Mouse (Mus musculus): ENCODE measurements around the gene Vax2. TPM values are rescaled to one million over a fixed set of nuclear protein-coding genes. Genes with fewer than 3 reads are reported as not detected.
A peak's percentile ranks its signal among the peaks of the same experiment; 100 is the strongest.

Gene Vax2
- polyA plus RNA-seq, 1 experiment = 0.84 TPM

- H3K4me1 ChIP-seq (ENCODE audit: control insufficient read depth, insufficient read depth, low read length) = no peaks in the 10 kb centered on the region
- no peak overlapping the region for H3K4me3 ChIP-seq (ENCODE audit: insufficient read depth, low read length)
- no peak for TF ChIP-seq CTCF (IDR thresholded peaks at IDR 0.05; ENCODE audit: borderline replicate concordance, insufficient read depth, low read length)
- no peak for TF ChIP-seq POLR2A (IDR thresholded peaks at IDR 0.05; ENCODE audit: low read depth, low read length)
- no peak overlapping the region for H3K27ac ChIP-seq (ENCODE audit: insufficient read depth, low read length)
Observed at GRCm38 (mm10) chr6:83727178-83727577, 16.1 kb downstream of the Vax2 start.

- Histone ChIP-seq H3K4me3 (ENCODE audit: insufficient read depth, low read length) (no peak overlapping the region), H3K4me1 (ENCODE audit: control insufficient read depth, insufficient read depth, low read length) (no peaks in the 10 kb centered on the region), H3K27ac (ENCODE audit: insufficient read depth, low read length) (no peak overlapping the region)
- TF ChIP-seq CTCF (IDR thresholded peaks at IDR 0.05; ENCODE audit: borderline replicate concordance, insufficient read depth, low read length) = no peak
- no peak for TF ChIP-seq POLR2A (IDR thresholded peaks at IDR 0.05; ENCODE audit: low read depth, low read length)
Observed at GRCm38 (mm10) chr6:83728488-83728887, 17.4 kb downstream of the Vax2 start.

- Histone ChIP-seq H3K27ac (ENCODE audit: insufficient read depth, low read length) (no peak overlapping the region), H3K4me1 (ENCODE audit: control insufficient read depth, insufficient read depth, low read length) (no peaks in the 10 kb centered on the region), H3K4me3 (ENCODE audit: insufficient read depth, low read length) (no peak overlapping the region)
- TF ChIP-seq POLR2A (IDR thresholded peaks at IDR 0.05; ENCODE audit: low read depth, low read length) = no peak
Observed at GRCm38 (mm10) chr6:83729350-83729970, 18.4 kb downstream of the Vax2 start.

- peak; percentile 71 for TF ChIP-seq CTCF (IDR thresholded peaks at IDR 0.05; ENCODE audit: borderline replicate concordance, insufficient read depth, low read length)
- TF ChIP-seq POLR2A (IDR thresholded peaks at IDR 0.05; ENCODE audit: low read depth, low read length) = no peak
- no peaks in the 10 kb centered on the region for H3K4me1 ChIP-seq (ENCODE audit: control insufficient read depth, insufficient read depth, low read length)
- no peak overlapping the region for H3K4me3 ChIP-seq (ENCODE audit: insufficient read depth, low read length)
- no peak overlapping the region for H3K27ac ChIP-seq (ENCODE audit: insufficient read depth, low read length)
Observed at GRCm38 (mm10) chr6:83731128-83731527, 20.1 kb downstream of the Vax2 start.

GRCm38 (mm10) chr6:83737311-83737710 lies 26.2 kb downstream of the Vax2 start:
- H3K27ac ChIP-seq (ENCODE audit: insufficient read depth, low read length) = no peak overlapping the region
- no peaks in the 10 kb centered on the region; the same call in 1 of the 2 replicates for H3K4me1 ChIP-seq (ENCODE audit: control insufficient read depth, insufficient read depth, low read length)
- H3K4me3 ChIP-seq (ENCODE audit: insufficient read depth, low read length) = no peak overlapping the region
- no peak for TF ChIP-seq CTCF (IDR thresholded peaks at IDR 0.05; ENCODE audit: borderline replicate concordance, insufficient read depth, low read length)
- no peak for TF ChIP-seq POLR2A (IDR thresholded peaks at IDR 0.05; ENCODE audit: low read depth, low read length)

- Histone ChIP-seq H3K4me3 (ENCODE audit: insufficient read depth, low read length) (no peak overlapping the region), H3K4me1 (ENCODE audit: control insufficient read depth, insufficient read depth, low read length) (no peaks in the 10 kb centered on the region; the same call in 1 of the 2 replicates), H3K27ac (ENCODE audit: insufficient read depth, low read length) (no peak overlapping the region)
- no peak for TF ChIP-seq POLR2A (IDR thresholded peaks at IDR 0.05; ENCODE audit: low read depth, low read length)
- TF ChIP-seq CTCF (IDR thresholded peaks at IDR 0.05; ENCODE audit: borderline replicate concordance, insufficient read depth, low read length) = no peak
Observed at GRCm38 (mm10) chr6:83738596-83738995, 27.5 kb downstream of the Vax2 start.

GRCm38 (mm10) chr6:83742761-83743160 lies 31.7 kb downstream of the Vax2 start, which contains the start of gene Atp6v1b1:
TSS of gene Atp6v1b1 (plus strand) at chr6:83742990.
- TF ChIP-seq CTCF (IDR thresholded peaks at IDR 0.05; ENCODE audit: borderline replicate concordance, insufficient read depth, low read length) (no peak), POLR2A (IDR thresholded peaks at IDR 0.05; ENCODE audit: low read depth, low read length) (no peak)
- Histone ChIP-seq H3K27ac (ENCODE audit: insufficient read depth, low read length) (no peak within 1 kb of the TSS), H3K4me3 (ENCODE audit: insufficient read depth, low read length) (no peak within 1 kb of the TSS), H3K4me1 (ENCODE audit: control insufficient read depth, insufficient read depth, low read length) (no peaks in the 10 kb centered on the region; the same call in 1 of the 2 replicates)

- Histone ChIP-seq H3K27ac (ENCODE audit: insufficient read depth, low read length) (no peak overlapping the region), H3K4me3 (ENCODE audit: insufficient read depth, low read length) (no peak overlapping the region), H3K4me1 (ENCODE audit: control insufficient read depth, insufficient read depth, low read length) (no peaks in the 10 kb centered on the region; the same call in 1 of the 2 replicates)
- TF ChIP-seq CTCF (IDR thresholded peaks at IDR 0.05; ENCODE audit: borderline replicate concordance, insufficient read depth, low read length) (no peak), POLR2A (IDR thresholded peaks at IDR 0.05; ENCODE audit: low read depth, low read length) (no peak)
Observed at GRCm38 (mm10) chr6:83743212-83743611, 32.1 kb downstream of the Vax2 start.

- TF ChIP-seq POLR2A (IDR thresholded peaks at IDR 0.05; ENCODE audit: low read depth, low read length) (no peak), CTCF (IDR thresholded peaks at IDR 0.05; ENCODE audit: borderline replicate concordance, insufficient read depth, low read length) (no peak)
- H3K27ac ChIP-seq (ENCODE audit: insufficient read depth, low read length) = no peak overlapping the region
- H3K4me3 ChIP-seq (ENCODE audit: insufficient read depth, low read length) = no peak overlapping the region
- H3K4me1 ChIP-seq (ENCODE audit: control insufficient read depth, insufficient read depth, low read length) = no peaks in the 10 kb centered on the region
Observed at GRCm38 (mm10) chr6:83744126-83744525, 33.1 kb downstream of the Vax2 start.

GRCm38 (mm10) chr6:83744557-83744956 lies 33.5 kb downstream of the Vax2 start:
- no peak for TF ChIP-seq POLR2A (IDR thresholded peaks at IDR 0.05; ENCODE audit: low read depth, low read length)
- no peak for TF ChIP-seq CTCF (IDR thresholded peaks at IDR 0.05; ENCODE audit: borderline replicate concordance, insufficient read depth, low read length)
- no peaks in the 10 kb centered on the region for H3K4me1 ChIP-seq (ENCODE audit: control insufficient read depth, insufficient read depth, low read length)
- no peak overlapping the region for H3K27ac ChIP-seq (ENCODE audit: insufficient read depth, low read length)
- H3K4me3 ChIP-seq (ENCODE audit: insufficient read depth, low read length) = no peak overlapping the region

Measured in embryonic fibroblast, embryonic 13.5 days (primary cell).